ENCODE assay signal across 9 mouse cellular contexts in the genomic region with DNA sequence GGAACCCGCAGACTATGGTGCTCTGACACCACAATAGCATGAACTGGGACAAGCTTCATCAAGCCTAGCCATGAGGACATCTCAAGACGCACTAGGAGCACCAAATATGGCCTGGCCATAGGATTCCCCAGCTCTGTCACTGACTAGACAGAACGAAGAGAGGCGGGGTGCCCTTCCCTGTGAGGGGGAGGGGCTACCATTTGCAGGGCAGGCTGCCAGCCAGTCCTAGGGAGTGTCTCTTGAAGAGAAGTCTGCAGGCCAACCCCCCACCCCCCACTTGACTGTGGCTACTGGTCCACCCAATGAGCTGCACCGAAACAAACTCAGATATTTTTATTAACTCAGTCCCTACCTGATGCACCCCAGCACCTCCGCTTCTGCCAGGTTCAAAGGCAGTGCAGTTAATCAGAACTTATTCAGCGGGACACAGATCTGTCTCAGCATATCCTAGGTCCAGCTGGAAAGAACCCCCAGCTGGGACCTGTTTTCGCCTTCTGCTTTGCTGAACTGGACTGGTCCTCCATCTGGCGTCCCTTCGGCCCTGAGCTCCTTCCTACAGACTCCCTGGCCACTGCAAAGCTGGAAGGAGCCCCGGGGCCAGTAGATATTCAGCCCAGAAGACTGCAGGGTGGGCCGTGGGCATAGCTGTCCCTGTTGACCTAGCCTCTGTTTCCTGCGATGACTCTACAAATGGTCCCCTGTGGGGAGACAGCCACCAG. TPM values are rescaled to one million over a fixed set of nuclear protein-coding genes. Genes with fewer than 3 reads are reported as not detected.
A peak's percentile ranks its signal among the peaks of the same experiment; 100 is the strongest.
DNase-seq lines count a peak whose midpoint lies in the region; ATAC-seq and TF ChIP-seq lines count a peak whose summit lies in the region.
"Had no signal": no experiment of that assay in that cellular context is flagged by ENCODE, and none has a peak within 500 bp of the region (broad histone marks: within the 10 kb centered on the region; RNA-seq: fewer than 3 reads in every experiment).

No protein-coding gene starts in this region.

- ATAC-seq in limb, embryonic 12.5 days (ENCODE audit: insufficient number of reproducible peaks, insufficient read depth, low FRiP score, low TSS enrichment, low read depth) = no peak
- ATAC-seq: CD4-positive, CD25-positive, alpha-beta regulatory T cell, adult 4 months had no signal

- TF ChIP-seq CTCF in lung, adult 2 months (IDR thresholded peaks at IDR 0.05; ENCODE audit: insufficient read depth, low read length) = no peak

- peaks cover 45% of the 10 kb centered on the region for H3K4me1 ChIP-seq in heart, embryonic 10.5 days
- H3K4me1 ChIP-seq in lung, adult 2 months (ENCODE audit: control insufficient read depth, insufficient read depth, low read length) = peaks cover 3% of the 10 kb centered on the region; the same call in 1 of the 2 replicates
- peaks cover 45% of the 10 kb centered on the region for H3K4me1 ChIP-seq in limb, embryonic 12.5 days (replicated peaks)

- peak; percentile 83 for DNase-seq in heart, embryonic 10.5 days (ENCODE audit: low spot score)
- DNase-seq in heart, adult 9 months (ENCODE audit: low spot score in 2 of 2) = no peak
- peak; percentile 56 for DNase-seq in lung, postnatal 10 days
- DNase-seq in lung, adult 2 months = no peak
- peak; percentile 56 to 71 for DNase-seq in cerebellum, postnatal 14 days
- DNase-seq in ovary, postnatal 10 days (ENCODE audit: low spot score) = no peak
- no peak for DNase-seq in right cerebral cortex, postnatal 25 days

- no peaks in the 10 kb centered on the region for H3K27me3 ChIP-seq in heart, embryonic 10.5 days (ENCODE audit: insufficient read depth, poor library complexity, severe bottlenecking)
- no peaks in the 10 kb centered on the region for H3K27me3 ChIP-seq in limb, embryonic 12.5 days

- peak overlapping the region; percentile 77; the same call in 1 of the 2 replicates for H3K27ac ChIP-seq in heart, embryonic 10.5 days
- no peak overlapping the region for H3K27ac ChIP-seq in limb, embryonic 12.5 days

- WGBS in heart, embryonic 10.5 days = 56% methylated on average over 13 of the region's 13 CpGs
- WGBS in lung, adult 2 months = 58% methylated on average over 13 of the region's 13 CpGs
- 56% methylated on average over 13 of the region's 13 CpGs for WGBS in limb, embryonic 12.5 days

- no peak for TF ChIP-seq POLR2A in lung, adult 2 months (IDR thresholded peaks at IDR 0.05; ENCODE audit: borderline replicate concordance, extremely low read depth, low read depth, low read length)

- H3K9me3 ChIP-seq in heart, embryonic 10.5 days = no peaks in the 10 kb centered on the region
- H3K9me3 ChIP-seq in limb, embryonic 12.5 days = no peaks in the 10 kb centered on the region

- no peaks in the 10 kb centered on the region for H3K36me3 ChIP-seq in heart, embryonic 10.5 days
- no peaks in the 10 kb centered on the region for H3K36me3 ChIP-seq in limb, embryonic 12.5 days

- 0 out of 2 replicates have a peak overlapping the region, but pooled peaks have one; percentile 21 for H3K4me2 ChIP-seq in limb, embryonic 12.5 days

- H3K9ac ChIP-seq in limb, embryonic 12.5 days (replicated peaks) = no peak overlapping the region

- peak overlapping the region; percentile 38 for H3K4me3 ChIP-seq in heart, embryonic 10.5 days
- no peak overlapping the region for H3K4me3 ChIP-seq in lung, adult 2 months (replicated peaks; ENCODE audit: extremely low read depth, low read depth, low read length)
- no peak overlapping the region for H3K4me3 ChIP-seq in limb, embryonic 12.5 days (replicated peaks)

RNA-seq across cellular contexts. Expression of a gene that starts 23.7 kb away (rescaled TPM):
- 63.1 and 69.7 TPM in 2 replicates for polyA plus RNA-seq in heart, embryonic 10.5 days (2016; fragmentation: Nextera tagmentation; extraction: Ambion mirVana)
- 5.2 and 6.9 TPM in 2 replicates for polyA plus RNA-seq in lung, adult 2 months (2012; rRNA removed)
- 17.1 and 17.5 TPM in 2 replicates for polyA plus RNA-seq in limb, embryonic 12.5 days (2016; fragmentation: Nextera tagmentation; extraction: Ambion mirVana)

Comparison
In these comparisons a context has a peak if more than half of its experiments do, and no peak if none do; other contexts are left out.
1. DNase-seq: peak in heart, embryonic 10.5 days (single experiment), lung, postnatal 10 days (single experiment) and cerebellum, postnatal 14 days (2 of 2); none in heart, adult 9 months (0 of 2), lung, adult 2 months (single experiment), ovary, postnatal 10 days (single experiment) and right cerebral cortex, postnatal 25 days (single experiment).